Mouse (Mus musculus): ENCODE measurements around the gene Sp6. TPM values are rescaled to one million over a fixed set of nuclear protein-coding genes. Genes with fewer than 3 reads are reported as not detected.

Gene Sp6
- polyA plus RNA-seq, 1 experiment from 2014 or later = 0.09 TPM

Small RNA genes within 50 kb of the gene (microRNA-seq; reads per million reads assigned to microRNA genes)
- not detected for gene Mir8103

Other genes starting within 250 kb of the Sp6 start
- gene Snx11, start 235.8 kb upstream of the Sp6 start, polyA plus RNA-seq (2014; fragmentation: Nextera tagmentation; extraction: Ambion mirVana) = 43.9 and 51.2 TPM in 2 replicates
- 62.5 and 66.5 TPM in 2 replicates for gene Cbx1, start 224.3 kb upstream of the Sp6 start, polyA plus RNA-seq (2014; fragmentation: Nextera tagmentation; extraction: Ambion mirVana)
- 39.7 and 51.7 TPM in 2 replicates for gene Nfe2l1, start 183.4 kb upstream of the Sp6 start, polyA plus RNA-seq (2014; fragmentation: Nextera tagmentation; extraction: Ambion mirVana)
- gene Copz2, start 163.5 kb upstream of the Sp6 start, polyA plus RNA-seq (2014; fragmentation: Nextera tagmentation; extraction: Ambion mirVana) = 10.9 and 33.9 TPM in 2 replicates
- gene Cdk5rap3, start 96.9 kb upstream of the Sp6 start, polyA plus RNA-seq (2014; fragmentation: Nextera tagmentation; extraction: Ambion mirVana) = 80.0 and 82.4 TPM in 2 replicates
- gene Prr15l, start 85.3 kb upstream of the Sp6 start, polyA plus RNA-seq (2014; fragmentation: Nextera tagmentation; extraction: Ambion mirVana) = 0.09 and 0.36 TPM in 2 replicates
- gene Pnpo, start 69.4 kb upstream of the Sp6 start, polyA plus RNA-seq (2014; fragmentation: Nextera tagmentation; extraction: Ambion mirVana) = 21.7 and 23.4 TPM in 2 replicates
- gene Sp2, start 30.4 kb upstream of the Sp6 start, polyA plus RNA-seq (2014; fragmentation: Nextera tagmentation; extraction: Ambion mirVana) = 14.7 and 17.8 TPM in 2 replicates
- 8.6 and 10.9 TPM in 2 replicates for gene Scrn2, start 16.5 kb downstream of the Sp6 start, polyA plus RNA-seq (2014; fragmentation: Nextera tagmentation; extraction: Ambion mirVana)
- 2.2 and 2.4 TPM in 2 replicates for gene Lrrc46, start 28.0 kb downstream of the Sp6 start, polyA plus RNA-seq (2014; fragmentation: Nextera tagmentation; extraction: Ambion mirVana)
- gene Mrpl10, start 28.2 kb downstream of the Sp6 start, polyA plus RNA-seq (2014; fragmentation: Nextera tagmentation; extraction: Ambion mirVana) = 60.8 and 63.5 TPM in 2 replicates
- gene Osbpl7, start 37.2 kb downstream of the Sp6 start, polyA plus RNA-seq (2014; fragmentation: Nextera tagmentation; extraction: Ambion mirVana) = 9.1 and 9.6 TPM in 2 replicates
- 0.14 and 0.21 TPM in 2 replicates for gene Tbx21, start 101.9 kb downstream of the Sp6 start, polyA plus RNA-seq (2014; fragmentation: Nextera tagmentation; extraction: Ambion mirVana)
- 8.4 and 9.0 TPM in 2 replicates for gene Tbkbp1, start 138.1 kb downstream of the Sp6 start, polyA plus RNA-seq (2014; fragmentation: Nextera tagmentation; extraction: Ambion mirVana)
- 32.1 and 38.0 TPM in 2 replicates for gene Kpnb1, start 174.5 kb downstream of the Sp6 start, polyA plus RNA-seq (2014; fragmentation: Nextera tagmentation; extraction: Ambion mirVana)